In genomic region chr10:88284343-88284990, GRCm38 (mm10) we compare ENCODE assay signal across 19 mouse cellular contexts.
"Had no signal": no experiment of that assay in that cellular context is flagged by ENCODE, and none has a peak within 500 bp of the region (broad histone marks: within the 10 kb centered on the region; RNA-seq: fewer than 3 reads in every experiment).

No protein-coding gene starts in this region.

- H3K36me3 ChIP-seq: limb, embryonic 12.5 days; liver, embryonic 13.5 days; midbrain, embryonic 15.5 days; neural tube, embryonic 12.5 days had no signal

- H3K9ac ChIP-seq: limb, embryonic 12.5 days; liver, embryonic 13.5 days; liver, postnatal 0 days; midbrain, embryonic 15.5 days; neural tube, embryonic 12.5 days had no signal

- ATAC-seq: hindbrain, postnatal 0 days; liver, postnatal 0 days; midbrain, embryonic 15.5 days had no signal

- DNase-seq: kidney, adult 8-10 months; kidney, postnatal 10 days; kidney, postnatal 4 days; liver; liver, embryonic 13.5 days; liver, postnatal 0 days; retina, postnatal 1 day; right cerebral cortex, postnatal 4 days; spleen, adult 18-20 months; thymus, adult 18-20 months; thymus, postnatal 14 days had no signal

- H3K27ac ChIP-seq: hindbrain, postnatal 0 days; layer of hippocampus, adult 2 months; limb, embryonic 12.5 days; liver, embryonic 13.5 days; macrophage; midbrain, embryonic 15.5 days; neural tube, embryonic 12.5 days had no signal

- H3K4me3 ChIP-seq: layer of hippocampus, adult 2 months; limb, embryonic 12.5 days; liver, embryonic 13.5 days; megakaryocyte, embryonic 14.5 days; midbrain, embryonic 15.5 days; neural tube, embryonic 12.5 days had no signal

- H3K9me3 ChIP-seq: limb, embryonic 12.5 days; liver, embryonic 13.5 days; megakaryocyte, embryonic 14.5 days; midbrain, embryonic 15.5 days; neural tube, embryonic 12.5 days had no signal

- H3K27me3 ChIP-seq: limb, embryonic 12.5 days; liver, embryonic 13.5 days; megakaryocyte, embryonic 14.5 days; midbrain, embryonic 15.5 days; neural tube, embryonic 12.5 days had no signal

- H3K4me2 ChIP-seq: limb, embryonic 12.5 days; liver, embryonic 13.5 days; midbrain, embryonic 11.5 days; midbrain, embryonic 15.5 days; neural tube, embryonic 12.5 days had no signal

- H3K4me1 ChIP-seq: liver, embryonic 13.5 days; megakaryocyte, embryonic 14.5 days; midbrain, embryonic 15.5 days; neural tube, embryonic 12.5 days had no signal
